Mouse (Mus musculus) MEL (cell line): ENCODE measurements at regions not wholly inside any gene's neighbourhood (a gene's known extent, or its start where the extent isn't known, plus 50 kb on each side); places are given as distances from the start of the nearest gene placed in this dataset.

ENCODE experiments used
- DNase-seq: peaks from one replicate; pipeline ENCODE4 v3.0.0; 2011; ENCODE audit warnings: low read depth, low spot score
- H3K27ac ChIP-seq: 2 replicates; pipeline ENCODE4 v1.5.1; 2012; ENCODE audit warnings: low read depth, mild to moderate bottlenecking, control low read depth, low read length, moderate library complexity; ENCODE audit not compliant: control insufficient read depth
- H3K27me3 ChIP-seq, 2 experiments: fragments of 150-350 bp in 1 of 2; sonication (generic) in 1 of 2; 2 replicates each; pipeline ENCODE4 v1.6.1; 2012; ENCODE audit warnings: low read length in 2 of 2, mild to moderate bottlenecking in 2 of 2, improper control_type of control experiment in 1 of 2, moderate library complexity in 1 of 2; ENCODE audit not compliant: insufficient read depth in 2 of 2, control insufficient read depth in 1 of 2
- H3K36me3 ChIP-seq, 2 experiments: 2 replicates each; pipeline ENCODE4 v1.6.1; 2012 to 2014; ENCODE audit warnings: low read length in 2 of 2, improper control_type of control experiment in 1 of 2, inconsistent platforms in 1 of 2, mild to moderate bottlenecking in 1 of 2; ENCODE audit not compliant: insufficient read depth in 2 of 2, control insufficient read depth in 1 of 2
- H3K4me1 ChIP-seq, 2 experiments: fragments of 150-350 bp in 1 of 2; sonication (generic) in 1 of 2; 2 replicates each; pipeline ENCODE4 v1.6.1; 2012; ENCODE audit warnings: low read length in 2 of 2, improper control_type of control experiment in 1 of 2, mild to moderate bottlenecking in 1 of 2; ENCODE audit not compliant: insufficient read depth in 2 of 2, control insufficient read depth in 1 of 2
- H3K4me3 ChIP-seq, 2 experiments: fragments of 150-350 bp in 1 of 2; sonication (generic) in 1 of 2; 2 replicates each; pipeline ENCODE4 v1.5.1; 2012; ENCODE audit warnings: low read depth in 2 of 2, low read length in 2 of 2, mild to moderate bottlenecking in 2 of 2, moderate library complexity in 2 of 2, control low read depth in 1 of 2, improper control_type of control experiment in 1 of 2; ENCODE audit not compliant: control insufficient read depth in 1 of 2, insufficient read depth in 1 of 2
- H3K79me2 ChIP-seq: 2 replicates; pipeline ENCODE4 v1.6.1; 2012; ENCODE audit warnings: mild to moderate bottlenecking, low read length, moderate library complexity; ENCODE audit not compliant: control insufficient read depth, poor library complexity, insufficient read depth
- H3K9ac ChIP-seq: 2 replicates; pipeline ENCODE4 v1.6.1; 2012; ENCODE audit warnings: low read depth, mild to moderate bottlenecking, control low read depth, low read length, moderate library complexity; ENCODE audit not compliant: control insufficient read depth, poor library complexity, severe bottlenecking
- H3K9me3 ChIP-seq: fragments of 150-350 bp; sonication (generic); replicated peaks from 2 replicates; pipeline ENCODE4 v1.6.1; 2012; ENCODE audit warnings: mild to moderate bottlenecking, low read length, improper control_type of control experiment, moderate library complexity; ENCODE audit not compliant: insufficient read depth
- BHLHE40 ChIP-seq: IDR thresholded peaks from 2 replicates; pipeline ENCODE4 v1.6.1; 2012; ENCODE audit warnings: low read depth, mild to moderate bottlenecking, inconsistent platforms, low read length, improper control_type of control experiment, borderline replicate concordance
- CHD1 ChIP-seq: IDR thresholded peaks from 2 replicates; pipeline ENCODE4 v1.6.1; 2012; ENCODE audit warnings: low read depth, mild to moderate bottlenecking, inconsistent platforms, low read length, improper control_type of control experiment
- CTCF ChIP-seq, 3 experiments: IDR thresholded peaks in 2 of 3; conservative IDR thresholded peaks in 1 of 3; 2 replicates each; pipeline ENCODE4 v1.5.1; 2011 to 2012; ENCODE audit warnings: low read length in 3 of 3, low read depth in 2 of 3, mild to moderate bottlenecking in 2 of 3, improper control_type of control experiment in 1 of 3, inconsistent platforms in 1 of 3, mixed read lengths in 1 of 3, moderate library complexity in 1 of 3; ENCODE audit not compliant: control insufficient read depth in 1 of 3, insufficient read depth in 1 of 3, poor library complexity in 1 of 3, severe bottlenecking in 1 of 3
- ELF1 ChIP-seq: IDR thresholded peaks from 2 replicates; pipeline ENCODE4 v1.6.1; 2014; ENCODE audit warnings: low read depth, mild to moderate bottlenecking, inconsistent platforms, low read length, improper control_type of control experiment, moderate library complexity
- EP300 ChIP-seq, 2 experiments: IDR thresholded peaks; 2 replicates each; pipeline ENCODE4 v1.6.1; 2011; ENCODE audit warnings: improper control_type of control experiment in 2 of 2, low read length in 2 of 2, low read depth in 1 of 2, mild to moderate bottlenecking in 1 of 2
- GABPA ChIP-seq: IDR thresholded peaks from 2 replicates; pipeline ENCODE4 v1.6.1; 2012; ENCODE audit warnings: low read depth, mild to moderate bottlenecking, inconsistent platforms, low read length, improper control_type of control experiment, moderate library complexity
- GATA1 ChIP-seq: IDR thresholded peaks from 2 replicates; pipeline ENCODE4 v1.6.1; 2011; ENCODE audit warnings: low read depth, low read length, improper control_type of control experiment
- KAT2A ChIP-seq: conservative IDR thresholded peaks from 2 replicates; pipeline ENCODE4 v1.6.1; 2012; ENCODE audit warnings: low read depth, low read length, improper control_type of control experiment, inconsistent platforms
- MAZ ChIP-seq: IDR thresholded peaks from 2 replicates; pipeline ENCODE4 v1.6.1; 2012; ENCODE audit warnings: low read depth, mild to moderate bottlenecking, inconsistent platforms, low read length, improper control_type of control experiment
- MEF2A ChIP-seq: IDR thresholded peaks from 2 replicates; pipeline ENCODE4 v1.6.1; 2014; ENCODE audit warnings: low read depth, mild to moderate bottlenecking, inconsistent platforms, low read length, improper control_type of control experiment; ENCODE audit not compliant: poor library complexity, insufficient replicate concordance, severe bottlenecking; ENCODE audit errors: extremely low read depth
- MXI1 ChIP-seq: IDR thresholded peaks from 2 replicates; pipeline ENCODE4 v1.6.1; 2011; ENCODE audit warnings: mild to moderate bottlenecking, low read depth, low read length, improper control_type of control experiment
- MYB ChIP-seq: IDR thresholded peaks from 2 replicates; pipeline ENCODE4 v1.6.1; 2011; ENCODE audit warnings: mild to moderate bottlenecking, low read depth, low read length, improper control_type of control experiment
- MYC ChIP-seq: IDR thresholded peaks from 2 replicates; pipeline ENCODE4 v1.6.1; 2011; ENCODE audit warnings: low read depth, mild to moderate bottlenecking, low read length, improper control_type of control experiment, moderate library complexity
- POLR2AphosphoS5 ChIP-seq: IDR thresholded peaks from 2 replicates; pipeline ENCODE4 v1.6.1; 2012; ENCODE audit warnings: low read depth, borderline replicate concordance, mild to moderate bottlenecking, inconsistent platforms, low read length, moderate library complexity, mixed read lengths
- RAD21 ChIP-seq: IDR thresholded peaks from 2 replicates; pipeline ENCODE4 v1.6.1; 2011; ENCODE audit warnings: mild to moderate bottlenecking, low read depth, low read length, improper control_type of control experiment
- RCOR1 ChIP-seq: IDR thresholded peaks from 2 replicates; pipeline ENCODE4 v1.6.1; 2012; ENCODE audit warnings: low read depth, mild to moderate bottlenecking, inconsistent platforms, low read length, improper control_type of control experiment
- SIN3A ChIP-seq: IDR thresholded peaks from 2 replicates; pipeline ENCODE4 v1.6.1; 2012; ENCODE audit warnings: low read length, improper control_type of control experiment, inconsistent platforms
- SMC3 ChIP-seq: IDR thresholded peaks from 2 replicates; pipeline ENCODE4 v1.6.1; 2011; ENCODE audit warnings: low read depth, low read length, improper control_type of control experiment
- TAL1 ChIP-seq: IDR thresholded peaks from 2 replicates; pipeline ENCODE4 v1.6.1; 2012; ENCODE audit warnings: mild to moderate bottlenecking, inconsistent platforms, low read length, moderate library complexity, mixed read lengths
- TBP ChIP-seq: IDR thresholded peaks from 2 replicates; pipeline ENCODE4 v1.8.0; 2011; ENCODE audit warnings: low read depth, low read length, improper control_type of control experiment
- UBTF ChIP-seq: IDR thresholded peaks from 2 replicates; pipeline ENCODE4 v1.6.1; 2012; ENCODE audit warnings: low read depth, mild to moderate bottlenecking, inconsistent platforms, low read length, improper control_type of control experiment, moderate library complexity, borderline replicate concordance; ENCODE audit not compliant: insufficient read depth
- USF1 ChIP-seq: IDR thresholded peaks from 2 replicates; pipeline ENCODE4 v1.6.1; 2014; ENCODE audit warnings: low read depth, mild to moderate bottlenecking, inconsistent platforms, low read length, improper control_type of control experiment, moderate library complexity
- USF2 ChIP-seq, 2 experiments: IDR thresholded peaks; 2 replicates each; pipeline ENCODE4 v1.6.1; 2011 to 2012; ENCODE audit warnings: improper control_type of control experiment in 2 of 2, low read length in 2 of 2, borderline replicate concordance in 1 of 2, inconsistent platforms in 1 of 2, low read depth in 1 of 2, mild to moderate bottlenecking in 1 of 2; ENCODE audit not compliant: insufficient read depth in 1 of 2
- ZKSCAN1 ChIP-seq: IDR thresholded peaks from 2 replicates; pipeline ENCODE4 v1.6.1; 2012; ENCODE audit warnings: low read depth, mild to moderate bottlenecking, inconsistent platforms, low read length, improper control_type of control experiment, moderate library complexity
- ZMIZ1 ChIP-seq: IDR thresholded peaks from 2 replicates; pipeline ENCODE4 v1.6.1; 2012; ENCODE audit warnings: low read depth, mild to moderate bottlenecking, inconsistent platforms, low read length, improper control_type of control experiment, moderate library complexity
- ZNF384 ChIP-seq: IDR thresholded peaks from 2 replicates; pipeline ENCODE4 v1.6.1; 2012; ENCODE audit warnings: low read depth, mild to moderate bottlenecking, inconsistent platforms, low read length, improper control_type of control experiment

DNA sequence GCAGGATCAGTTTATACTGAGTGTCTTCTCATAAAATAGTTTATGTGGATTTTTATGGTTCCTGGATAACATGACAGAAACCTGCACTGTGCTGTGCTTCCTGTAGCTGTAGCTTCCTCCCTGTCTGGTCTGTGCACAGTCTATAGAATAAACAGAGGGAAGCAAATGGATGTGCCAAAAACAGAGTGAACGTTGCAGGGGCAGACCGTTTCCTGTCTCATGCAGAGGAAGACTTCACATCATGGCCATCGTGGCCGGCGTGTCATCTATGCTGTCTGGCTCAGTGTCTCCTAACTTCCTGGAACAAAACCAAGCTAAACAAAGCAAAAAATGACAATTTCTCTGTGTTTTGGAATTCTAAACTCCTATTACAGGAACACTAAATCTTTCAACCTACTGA, 102.2 kb downstream of the 1700020N01Rik start (continued):
- TF ChIP-seq ZNF384, result no peak
- TF ChIP-seq GABPA, result no peak
- TF ChIP-seq, all 39 proteins: peak for 0

DNA sequence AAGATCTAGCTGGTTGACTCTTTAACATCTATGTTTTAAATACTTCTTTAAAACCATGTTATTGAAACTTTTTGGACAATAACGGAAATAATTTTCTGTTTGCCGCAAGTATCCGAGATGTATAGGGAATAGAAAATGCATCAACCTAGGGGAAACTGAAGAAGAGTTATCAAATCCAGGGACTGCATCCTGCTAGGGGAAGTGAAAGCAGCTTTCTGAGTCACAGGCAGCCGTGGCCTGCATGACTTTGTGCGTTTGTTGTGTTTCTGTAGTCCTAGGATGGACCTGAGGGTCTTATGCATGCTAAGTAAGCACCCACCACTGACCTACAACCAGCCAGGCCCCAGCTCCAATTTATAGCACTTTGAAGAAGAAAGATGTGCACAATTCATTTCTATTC, 103.7 kb downstream of the 1700020N01Rik start:
- TF ChIP-seq EP300 (IDR thresholded peaks at IDR 0.05; ENCODE audit: low read depth in 1 of 2, low read length in 2 of 2), result no peak
- TF ChIP-seq ELF1, result no peak
- TF ChIP-seq TAL1, result no peak
- TF ChIP-seq CTCF (IDR thresholded peaks at IDR 0.05 in 2 of 3, conservative IDR thresholded peaks at IDR 0.05 in 1 of 3; ENCODE audit: control insufficient read depth in 1 of 3, insufficient read depth in 1 of 3, low read depth in 2 of 3, low read length in 3 of 3, poor library complexity in 1 of 3, severe bottlenecking in 1 of 3), result no peak
- TF ChIP-seq KAT2A, result no peak
- TF ChIP-seq RAD21, result no peak
- no peak for TF ChIP-seq ZKSCAN1
- no peak for TF ChIP-seq MEF2A
- no peak for TF ChIP-seq USF2 (IDR thresholded peaks at IDR 0.05; ENCODE audit: borderline replicate concordance in 1 of 2, insufficient read depth in 1 of 2, low read depth in 1 of 2, low read length in 2 of 2)
- TF ChIP-seq SIN3A, result no peak
- TF ChIP-seq UBTF, result no peak
- no peak for TF ChIP-seq MYC
- no peak for TF ChIP-seq MAZ
- TF ChIP-seq, all 39 proteins: peak for 0
- Histone ChIP-seq H3K9ac (no peak overlapping the region), H3K27me3 (peaks cover 3 to 5% of the 10 kb centered on the region in 2 experiments), H3K4me3 (no peak overlapping the region), H3K36me3 (no peaks in the 10 kb centered on the region), H3K4me1 (no peaks in the 10 kb centered on the region), H3K9me3 (no peaks in the 10 kb centered on the region), H3K79me2 (no peaks in the 10 kb centered on the region), H3K27ac (no peak overlapping the region)
- DNase-seq, result no peak

DNA sequence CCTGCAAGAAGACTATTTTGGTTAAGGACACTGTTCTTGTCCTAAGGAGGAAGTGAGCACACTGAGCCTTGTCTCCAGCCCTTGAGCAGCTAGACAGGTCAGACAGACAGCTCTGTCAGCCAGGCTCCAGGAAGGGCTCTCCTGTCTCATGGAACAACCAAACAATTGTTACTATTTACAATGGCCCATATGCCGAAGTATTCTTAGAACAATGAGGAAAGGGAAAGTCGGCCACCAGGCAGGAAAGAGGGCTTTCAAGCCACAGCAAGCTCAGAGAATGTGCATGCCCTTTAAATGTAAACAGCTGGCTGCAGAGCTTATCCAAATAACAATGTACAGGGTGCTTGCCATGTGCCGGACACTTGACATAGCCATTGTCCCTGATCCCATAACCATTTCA, 108.6 kb downstream of the 1700020N01Rik start:
- Histone ChIP-seq H3K9ac (no peak overlapping the region), H3K36me3 (no peaks in the 10 kb centered on the region), H3K79me2 (no peaks in the 10 kb centered on the region), H3K9me3 (no peaks in the 10 kb centered on the region), H3K4me1 (no peaks in the 10 kb centered on the region), H3K27me3 (peaks cover 3 to 13% of the 10 kb centered on the region in 2 experiments), H3K27ac (no peak overlapping the region), H3K4me3 (no peak overlapping the region)
- TF ChIP-seq BHLHE40 (no peak), GABPA (no peak), MYB (no peak), MYC (no peak), UBTF (no peak), MAZ (no peak), USF1 (no peak), GATA1 (no peak), TBP (no peak), KAT2A (no peak), ZMIZ1 (no peak), EP300 (IDR thresholded peaks at IDR 0.05; ENCODE audit: low read depth in 1 of 2, low read length in 2 of 2) (no peak), MXI1 (no peak), SMC3 (no peak), RCOR1 (no peak), CHD1 (no peak), POLR2AphosphoS5 (no peak)
- DNase-seq, result no peak
